Mouse (Mus musculus): ENCODE measurements around the gene 1810049J17Rik. TPM values are rescaled to one million over a fixed set of nuclear protein-coding genes. Genes with fewer than 3 reads are reported as not detected.

Gene 1810049J17Rik
- total and polyA plus RNA-seq, 3 experiments = 23.9 TPM; not detected in 2

DNA sequence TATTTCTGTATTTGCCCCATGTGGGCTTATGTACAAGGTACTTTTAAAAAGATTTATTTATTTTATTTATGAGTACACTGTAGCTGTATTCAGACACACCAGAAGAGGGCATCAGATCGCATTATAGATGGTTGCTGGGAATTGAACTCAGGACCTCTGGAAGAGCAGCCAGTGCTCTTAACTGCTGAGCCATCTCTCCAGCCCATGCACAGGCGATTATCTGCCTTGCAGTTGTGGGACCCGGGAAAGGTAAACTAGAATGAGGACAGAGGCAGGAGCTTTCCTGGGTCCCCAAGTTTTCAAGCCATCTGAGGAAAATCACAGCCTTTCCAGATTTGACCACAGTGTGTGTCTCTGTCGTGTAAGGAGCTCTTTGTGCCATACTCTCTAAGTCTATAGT lies 47.2 kb upstream of the 1810049J17Rik start:
- Histone ChIP-seq H3K27ac (ENCODE audit: control insufficient read depth, low read depth, low read length) (peak overlapping the region; percentile 98), H3K9me3 (replicated peaks; ENCODE audit: insufficient read depth, low read length) (no peaks in the 10 kb centered on the region), H3K36me3 (ENCODE audit: control insufficient read depth in 1 of 2, insufficient read depth in 2 of 2, low read length in 2 of 2) (peaks cover 0 to 35% of the 10 kb centered on the region in 2 experiments; a peak in 2 of 4 replicates), H3K27me3 (ENCODE audit: control insufficient read depth in 1 of 2, insufficient read depth in 2 of 2, low read length in 2 of 2) (no peaks in the 10 kb centered on the region), H3K9ac (ENCODE audit: control insufficient read depth, low read depth, low read length, poor library complexity, severe bottlenecking) (no peak overlapping the region; the same call in 1 of the 2 replicates), H3K4me3 (ENCODE audit: control insufficient read depth in 1 of 2, insufficient read depth in 1 of 2, low read depth in 2 of 2, low read length in 2 of 2) (no peak overlapping the region), H3K4me1 (ENCODE audit: control insufficient read depth in 1 of 2, insufficient read depth in 2 of 2, low read length in 2 of 2) (peaks cover 20 to 42% of the 10 kb centered on the region in 2 experiments), H3K79me2 (ENCODE audit: control insufficient read depth, insufficient read depth, low read length, poor library complexity) (no peaks in the 10 kb centered on the region; the same call in 1 of the 2 replicates)
- no peak for DNase-seq (ENCODE audit: low read depth, low spot score)
- TF ChIP-seq POLR2A (IDR thresholded peaks at IDR 0.05; ENCODE audit: control insufficient read depth in 1 of 2, insufficient read depth in 1 of 2, low read depth in 1 of 2, low read length in 2 of 2, poor library complexity in 1 of 2) (no peak), ZMIZ1 (IDR thresholded peaks at IDR 0.05; ENCODE audit: low read depth, low read length) (no peak), TBP (IDR thresholded peaks at IDR 0.05; ENCODE audit: low read depth, low read length) (peak; percentile 70)

DNA sequence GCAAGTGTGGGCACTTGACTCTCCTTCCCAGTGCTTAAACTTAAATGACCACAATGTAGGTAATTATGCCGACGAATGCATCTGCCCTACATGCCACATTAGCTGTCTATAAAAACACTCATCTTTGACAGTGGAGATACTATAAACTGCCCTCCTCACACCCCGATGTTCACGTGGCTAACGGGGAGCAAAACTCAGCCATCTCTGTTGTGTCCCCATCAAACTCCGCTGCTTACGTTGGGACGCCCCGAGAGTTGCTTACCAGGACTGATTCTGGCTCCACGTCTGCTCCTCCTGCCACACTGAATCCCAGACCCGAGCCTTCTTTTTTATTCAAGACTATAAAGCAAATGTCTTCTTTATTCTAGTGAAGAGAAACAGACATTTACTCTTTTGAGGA lies 46.7 kb upstream of the 1810049J17Rik start:
- Histone ChIP-seq H3K4me3 (ENCODE audit: control insufficient read depth in 1 of 2, insufficient read depth in 1 of 2, low read depth in 2 of 2, low read length in 2 of 2) (peak overlapping the region; percentile 9 to 20), H3K27ac (ENCODE audit: control insufficient read depth, low read depth, low read length) (peak overlapping the region; percentile 98), H3K27me3 (ENCODE audit: control insufficient read depth in 1 of 2, insufficient read depth in 2 of 2, low read length in 2 of 2) (no peaks in the 10 kb centered on the region), H3K9me3 (replicated peaks; ENCODE audit: insufficient read depth, low read length) (no peaks in the 10 kb centered on the region), H3K79me2 (ENCODE audit: control insufficient read depth, insufficient read depth, low read length, poor library complexity) (no peaks in the 10 kb centered on the region; the same call in 1 of the 2 replicates), H3K36me3 (ENCODE audit: control insufficient read depth in 1 of 2, insufficient read depth in 2 of 2, low read length in 2 of 2) (peaks cover 0 to 39% of the 10 kb centered on the region in 2 experiments; a peak in 2 of 4 replicates), H3K4me1 (ENCODE audit: control insufficient read depth in 1 of 2, insufficient read depth in 2 of 2, low read length in 2 of 2) (peaks cover 22 to 45% of the 10 kb centered on the region in 2 experiments), H3K9ac (ENCODE audit: control insufficient read depth, low read depth, low read length, poor library complexity, severe bottlenecking) (peak overlapping the region; percentile 50)
- no peak for DNase-seq (ENCODE audit: low read depth, low spot score)
- TF ChIP-seq ZMIZ1 (IDR thresholded peaks at IDR 0.05; ENCODE audit: low read depth, low read length) (no peak), NELFE (IDR thresholded peaks at IDR 0.05; ENCODE audit: low read depth, low read length) (no peak), MYB (IDR thresholded peaks at IDR 0.05; ENCODE audit: low read depth, low read length) (no peak), MYC (IDR thresholded peaks at IDR 0.05; ENCODE audit: low read depth, low read length) (peak; percentile 19), SIN3A (IDR thresholded peaks at IDR 0.05; ENCODE audit: low read length) (no peak), KAT2A (conservative IDR thresholded peaks at IDR 0.05; ENCODE audit: low read depth, low read length) (no peak), MAX (IDR thresholded peaks at IDR 0.05; ENCODE audit: low read length) (peak; percentile 48; the same call in 1 of the 2 replicates)

DNA sequence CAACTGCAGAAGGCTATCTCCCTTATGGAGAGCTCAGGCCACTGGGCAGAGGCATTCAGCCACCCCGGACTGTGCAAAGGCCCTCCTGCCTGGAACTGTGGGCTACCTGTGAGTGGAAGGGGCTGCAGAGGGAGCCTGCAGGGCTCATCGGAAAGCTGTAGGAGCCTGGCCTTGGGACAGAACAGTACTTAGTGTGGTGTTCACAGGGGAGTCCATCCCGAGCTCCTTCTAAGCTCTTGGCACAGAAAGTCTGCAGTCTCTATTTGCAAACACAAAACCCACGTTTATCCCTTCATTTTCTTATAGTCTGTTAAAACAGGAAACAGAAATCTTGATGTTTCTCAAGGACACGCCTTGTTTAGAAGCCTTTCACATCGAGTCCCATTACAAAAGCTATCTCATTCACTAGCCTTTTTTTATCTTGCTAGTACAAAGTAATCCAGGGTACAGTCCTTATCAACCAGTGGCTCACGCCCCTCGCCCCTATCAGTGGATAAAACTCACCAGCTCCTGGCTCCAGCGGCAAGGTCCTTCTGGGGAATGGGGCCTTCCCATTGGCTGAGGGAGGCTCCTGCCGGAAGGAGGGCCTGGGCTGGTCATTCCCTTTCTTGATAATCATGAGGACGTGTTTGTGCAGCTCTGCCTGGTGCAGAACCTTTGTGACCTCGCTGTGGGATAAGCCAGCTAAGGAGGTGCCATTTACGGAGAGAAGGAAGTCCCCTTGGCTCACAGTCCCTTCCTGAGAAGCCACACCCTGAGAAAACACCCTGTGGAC lies 45.8 kb upstream of the 1810049J17Rik start:
- H3K79me2 ChIP-seq (ENCODE audit: control insufficient read depth, insufficient read depth, low read length, poor library complexity) = no peaks in the 10 kb centered on the region; the same call in 1 of the 2 replicates
- peaks cover 22 to 48% of the 10 kb centered on the region in 2 experiments for H3K4me1 ChIP-seq (ENCODE audit: control insufficient read depth in 1 of 2, insufficient read depth in 2 of 2, low read length in 2 of 2)
- peak overlapping the region; percentile 71 for H3K9ac ChIP-seq (ENCODE audit: control insufficient read depth, low read depth, low read length, poor library complexity, severe bottlenecking)
- peak overlapping the region; percentile 43 for H3K4me3 ChIP-seq (ENCODE audit: control insufficient read depth in 1 of 2, insufficient read depth in 1 of 2, low read depth in 2 of 2, low read length in 2 of 2)
- no peaks in the 10 kb centered on the region for H3K27me3 ChIP-seq (ENCODE audit: control insufficient read depth in 1 of 2, insufficient read depth in 2 of 2, low read length in 2 of 2)
- DNase-seq (ENCODE audit: low read depth, low spot score) = peak; percentile 98
- H3K36me3 ChIP-seq (ENCODE audit: control insufficient read depth in 1 of 2, insufficient read depth in 2 of 2, low read length in 2 of 2) = peaks cover 0 to 39% of the 10 kb centered on the region in 2 experiments; a peak in 2 of 4 replicates
- H3K9me3 ChIP-seq (replicated peaks; ENCODE audit: insufficient read depth, low read length) = no peaks in the 10 kb centered on the region
- peak overlapping the region; percentile 98 for H3K27ac ChIP-seq (ENCODE audit: control insufficient read depth, low read depth, low read length)
- TF ChIP-seq CHD2 (IDR thresholded peaks at IDR 0.05; ENCODE audit: low read length) (peak; percentile 69; the same call in 1 of the 2 replicates), NRF1 (IDR thresholded peaks at IDR 0.05; ENCODE audit: insufficient read depth, low read depth, low read length, poor library complexity, severe bottlenecking) (0 out of 2 replicates have a peak, but pooled peaks have one; percentile 20), HCFC1 (IDR thresholded peaks at IDR 0.05; ENCODE audit: low read depth, low read length) (peak; percentile 62; the same call in 1 of the 2 replicates), CTCF (IDR thresholded peaks at IDR 0.05 in 2 of 3, conservative IDR thresholded peaks at IDR 0.05 in 1 of 3; ENCODE audit: control insufficient read depth in 1 of 3, insufficient read depth in 1 of 3, low read depth in 2 of 3, low read length in 3 of 3, poor library complexity in 1 of 3, severe bottlenecking in 1 of 3) (no peak), ZNF384 (IDR thresholded peaks at IDR 0.05; ENCODE audit: low read depth, low read length) (peak; percentile 86), TAL1 (IDR thresholded peaks at IDR 0.05; ENCODE audit: low read length) (peak; percentile 94), MXI1 (IDR thresholded peaks at IDR 0.05; ENCODE audit: low read depth, low read length) (peak; percentile 85), ELF1 (IDR thresholded peaks at IDR 0.05; ENCODE audit: low read depth, low read length) (peak; percentile 79), MAZ (IDR thresholded peaks at IDR 0.05; ENCODE audit: low read depth, low read length) (peak; percentile 97), TCF12 (IDR thresholded peaks at IDR 0.05; ENCODE audit: low read depth, low read length) (peak; percentile 99), NELFE (IDR thresholded peaks at IDR 0.05; ENCODE audit: low read depth, low read length) (peak; percentile 69), SIN3A (IDR thresholded peaks at IDR 0.05; ENCODE audit: low read length) (peak; percentile 96), ZC3H11A (IDR thresholded peaks at IDR 0.05; ENCODE audit: low read depth, low read length) (peak; percentile 43), RCOR1 (IDR thresholded peaks at IDR 0.05; ENCODE audit: low read depth, low read length) (peak; percentile 96), ZKSCAN1 (IDR thresholded peaks at IDR 0.05; ENCODE audit: low read depth, low read length) (0 out of 2 replicates have a peak, but pooled peaks have one; percentile 47), SMC3 (IDR thresholded peaks at IDR 0.05; ENCODE audit: low read depth, low read length) (peak; percentile 21; the same call in 1 of the 2 replicates), USF1 (IDR thresholded peaks at IDR 0.05; ENCODE audit: low read depth, low read length) (peak; percentile 55), MAX (IDR thresholded peaks at IDR 0.05; ENCODE audit: low read length) (peak; percentile 67)

Measured in MEL (cell line).